Mouse (Mus musculus) kidney, adult 2 months (tissue): ENCODE data around the gene Usp2. TPM values are rescaled to one million over a fixed set of nuclear protein-coding genes. Genes with fewer than 3 reads are reported as not detected.

Experiments
- DNase-seq: peaks from one replicate; pipeline ENCODE4 v3.0.0; 2021
- H3K27ac ChIP-seq: fragments of 200-500 bp; 2 replicates; pipeline ENCODE4 v1.5.1; 2012; ENCODE audit warnings: low read depth, low read length, control low read depth, inconsistent platforms; ENCODE audit not compliant: insufficient read depth
- H3K27me3 ChIP-seq: fragments of 200-500 bp; replicated peaks from 2 replicates; pipeline ENCODE4 v1.6.1; 2012; ENCODE audit warnings: mild to moderate bottlenecking, moderate library complexity, low read length, inconsistent platforms; ENCODE audit not compliant: control insufficient read depth, insufficient read depth
- H3K36me3 ChIP-seq: fragments of 200-500 bp; 2 replicates; pipeline ENCODE4 v1.6.1; 2012; ENCODE audit warnings: mild to moderate bottlenecking, moderate library complexity, low read length, inconsistent platforms; ENCODE audit not compliant: control insufficient read depth, insufficient read depth
- H3K4me1 ChIP-seq: fragments of 200-500 bp; 2 replicates; pipeline ENCODE4 v1.6.1; 2011; ENCODE audit warnings: low read length; ENCODE audit not compliant: control insufficient read depth, insufficient read depth
- H3K4me3 ChIP-seq: fragments of 200-500 bp; 2 replicates; pipeline ENCODE4 v1.5.1; 2011; ENCODE audit warnings: mild to moderate bottlenecking, low read depth, low read length, control low read depth; ENCODE audit not compliant: insufficient read depth
- CTCF ChIP-seq: fragments of 200-500 bp; conservative IDR thresholded peaks from 2 replicates; pipeline ENCODE4 v1.5.1; 2011; ENCODE audit warnings: low read depth, mild to moderate bottlenecking, control low read depth, low read length, moderate library complexity, mixed read lengths; ENCODE audit not compliant: insufficient read depth, insufficient read length
- POLR2A ChIP-seq: fragments of 200-500 bp; IDR thresholded peaks from one replicate; pipeline ENCODE4 v1.6.1; 2011; ENCODE audit warnings: low read depth, low read length, control low read depth
- WGBS: fragments of 180-500 bp; shearing (Covaris S2); methylation state at CpG from one replicate; pipeline ENCODE4 v1.1.7; 2018; 5-methylcytosine and 5-hydroxymethylcytosine counted together
- polyA plus RNA-seq: library from polyadenylated mRNA; depleted of rRNA; stranded (reverse); fragments of >200 nt; gene quantifications from 2 replicates; pipeline ENCODE4 v1.2.3, GENCODE M21; 2012

Usp2 gene
- polyA plus RNA-seq, 1 experiment: 55.5 TPM

DNA sequence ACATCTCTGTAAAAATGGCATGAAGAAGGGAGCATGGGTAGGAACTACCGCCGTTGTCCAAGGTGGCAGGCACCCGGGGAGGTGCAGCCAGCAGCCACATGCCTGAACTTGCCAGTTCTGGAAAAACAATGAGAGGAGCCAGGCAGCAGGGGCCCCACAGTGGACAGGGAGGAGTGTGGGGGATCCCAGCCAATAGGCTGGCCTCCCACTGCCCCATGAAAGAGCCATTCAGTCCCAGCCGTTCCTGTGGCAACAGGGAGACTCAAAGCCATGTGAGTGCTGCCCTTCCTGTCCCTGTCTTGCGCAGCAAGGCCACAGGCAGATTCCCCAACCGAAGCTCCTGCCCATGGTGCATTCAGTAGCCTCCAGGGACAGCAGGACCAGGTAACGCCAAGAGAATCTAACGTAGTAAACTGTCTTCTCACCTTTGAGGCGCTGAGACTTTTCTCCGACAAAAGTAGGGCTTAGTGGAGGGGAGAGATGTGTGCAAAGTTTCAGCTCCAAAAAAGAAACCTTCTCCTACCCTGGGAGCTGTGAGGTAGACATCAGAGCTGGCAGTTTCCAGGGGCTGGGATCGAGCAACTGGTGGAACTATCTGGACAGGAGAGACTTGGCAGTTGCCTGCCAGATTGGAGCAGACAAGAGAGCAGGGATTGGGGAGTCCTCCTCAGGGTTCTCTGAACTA, 5.2 kb downstream of the Usp2 start:
- 56% methylated on average over 11 of the region's 11 CpGs for WGBS
- H3K27ac ChIP-seq: no peak overlapping the region
- TF ChIP-seq CTCF (no peak), POLR2A (no peak)
- peaks cover 12% of the 10 kb centered on the region for H3K4me1 ChIP-seq
- no peak for DNase-seq
- no peaks in the 10 kb centered on the region for H3K36me3 ChIP-seq
- H3K27me3 ChIP-seq: no peaks in the 10 kb centered on the region
- H3K4me3 ChIP-seq: no peak overlapping the region

DNA sequence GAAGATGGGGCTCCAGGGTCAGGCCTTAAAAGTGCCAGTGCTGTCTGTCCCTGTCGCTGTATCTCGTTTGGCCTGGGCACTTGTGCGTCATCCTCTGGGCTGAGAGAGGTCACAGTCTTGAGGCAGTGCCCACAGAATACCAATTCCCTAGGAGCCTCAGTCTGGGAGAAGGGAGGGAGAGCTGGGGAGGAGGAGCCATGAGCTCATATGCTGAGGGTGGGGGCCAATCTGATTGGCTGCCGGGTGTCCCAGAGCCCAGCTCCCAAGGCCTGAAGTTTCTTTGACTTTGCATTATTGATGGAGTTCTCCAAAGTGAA, 5.7 kb downstream of the Usp2 start:
- Histone ChIP-seq H3K27ac (no peak overlapping the region), H3K36me3 (no peaks in the 10 kb centered on the region), H3K4me3 (no peak overlapping the region), H3K4me1 (peaks cover 17% of the 10 kb centered on the region), H3K27me3 (no peaks in the 10 kb centered on the region)
- TF ChIP-seq POLR2A (no peak), CTCF (no peak)
- WGBS: 55% methylated on average over 4 of the region's 4 CpGs
- no peak for DNase-seq

GRCm38 (mm10) chr9:44073115-44073514, 6.3 kb downstream of the Usp2 start:
- no peaks in the 10 kb centered on the region for H3K36me3 ChIP-seq
- DNase-seq: no peak
- no peak overlapping the region for H3K27ac ChIP-seq
- H3K4me3 ChIP-seq: no peak overlapping the region
- TF ChIP-seq POLR2A (no peak), CTCF (no peak)
- 85% methylated on average over 5 of the region's 5 CpGs for WGBS
- H3K27me3 ChIP-seq: no peaks in the 10 kb centered on the region
- peaks cover 23% of the 10 kb centered on the region for H3K4me1 ChIP-seq

- no peak overlapping the region for H3K4me3 ChIP-seq
- WGBS: 66% methylated on average over 9 of the region's 9 CpGs
- DNase-seq: peak; percentile 65
- H3K27me3 ChIP-seq: no peaks in the 10 kb centered on the region
- TF ChIP-seq POLR2A: no peak
- peak; percentile 53 for TF ChIP-seq CTCF
- H3K4me1 ChIP-seq: peaks cover 33% of the 10 kb centered on the region
- H3K27ac ChIP-seq: no peak overlapping the region
- no peaks in the 10 kb centered on the region for H3K36me3 ChIP-seq
These were observed 7.8 kb downstream of the Usp2 start for GRCm38 (mm10) chr9:44074395-44075275.

DNA sequence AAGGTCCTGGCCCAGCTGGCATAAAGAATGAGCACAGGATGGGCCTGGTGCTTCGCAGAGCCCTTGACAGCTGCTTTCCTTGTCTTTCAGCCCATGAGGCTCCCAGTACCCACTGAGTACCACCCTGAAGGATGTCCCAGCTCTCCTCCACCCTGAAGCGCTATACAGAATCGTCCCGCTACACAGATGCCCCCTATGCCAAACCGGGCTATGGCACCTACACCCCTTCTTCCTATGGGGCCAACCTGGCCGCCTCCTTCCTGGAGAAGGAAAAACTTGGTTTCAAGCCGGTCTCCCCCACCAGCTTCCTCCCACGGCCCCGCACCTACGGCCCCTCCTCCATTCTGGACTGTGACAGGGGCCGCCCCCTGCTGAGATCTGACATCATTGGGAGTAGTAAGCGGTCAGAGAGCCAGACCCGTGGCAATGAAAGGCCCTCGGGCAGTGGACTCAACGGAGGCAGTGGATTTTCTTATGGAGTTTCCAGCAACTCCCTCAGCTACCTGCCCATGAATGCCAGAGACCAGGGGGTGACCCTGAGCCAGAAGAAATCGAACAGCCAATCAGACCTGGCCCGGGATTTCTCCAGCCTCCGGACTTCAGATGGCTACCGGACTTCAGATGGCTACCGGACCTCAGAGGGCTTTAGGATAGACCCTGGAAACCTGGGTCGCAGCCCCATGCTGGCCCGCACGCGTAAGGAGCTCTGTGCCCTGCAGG, 8.6 kb downstream of the Usp2 start:
- Histone ChIP-seq H3K27me3 (no peaks in the 10 kb centered on the region), H3K4me3 (peak overlapping the region; percentile 30; the same call in 1 of the 2 replicates), H3K4me1 (peaks cover 40% of the 10 kb centered on the region), H3K27ac (peak overlapping the region; percentile 60), H3K36me3 (no peaks in the 10 kb centered on the region)
- TF ChIP-seq CTCF (no peak), POLR2A (no peak)
- DNase-seq: peak; percentile 56
- WGBS: 50% methylated on average over 24 of the region's 24 CpGs

- peaks cover 47% of the 10 kb centered on the region for H3K4me1 ChIP-seq
- DNase-seq: peak; percentile 66
- H3K4me3 ChIP-seq: peak overlapping the region; percentile 30
- TF ChIP-seq CTCF (no peak), POLR2A (no peak)
- WGBS: 46% methylated on average over 16 of the region's 16 CpGs
- H3K27ac ChIP-seq: peak overlapping the region; percentile 60
- H3K36me3 ChIP-seq: no peaks in the 10 kb centered on the region
- no peaks in the 10 kb centered on the region for H3K27me3 ChIP-seq
These were observed 9.4 kb downstream of the Usp2 start for GRCm38 (mm10) chr9:44075996-44076763.

DNA sequence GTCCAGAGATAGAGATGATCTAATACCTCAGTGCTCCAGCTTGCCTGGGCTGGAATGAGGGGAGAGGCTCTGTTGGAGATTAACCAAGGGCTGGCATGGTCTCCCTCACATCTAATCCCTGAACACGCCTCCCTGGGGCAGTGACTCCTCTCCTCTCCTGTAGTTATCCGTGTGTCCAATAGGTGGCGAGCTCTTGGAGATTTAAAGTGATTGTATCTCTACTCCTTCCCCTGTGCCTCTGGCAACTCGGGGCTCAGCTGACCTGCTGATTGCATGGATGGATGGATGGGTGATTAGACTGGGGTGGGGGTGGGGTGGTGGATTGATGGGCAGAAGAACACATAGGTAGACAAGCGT, 9.9 kb downstream of the Usp2 start:
- WGBS: 6% methylated on average over 5 of the region's 5 CpGs
- Histone ChIP-seq H3K27ac (no peak overlapping the region; the same call in none of the 2 replicates), H3K27me3 (no peaks in the 10 kb centered on the region), H3K36me3 (no peaks in the 10 kb centered on the region), H3K4me1 (peaks cover 48% of the 10 kb centered on the region), H3K4me3 (no peak overlapping the region)
- peak; percentile 93 for DNase-seq
- TF ChIP-seq POLR2A (no peak), CTCF (peak; percentile 75)
